Mouse (Mus musculus) Muller cell, postnatal 12 days (primary cell): ENCODE results near the gene Serp2.
A peak's percentile ranks its signal among the peaks of the same experiment; 100 is the strongest.

Source experiments
- DNase-seq: peaks from one replicate; pipeline ENCODE4 v3.0.0-alpha.2; 2015; ENCODE audit errors: inconsistent ontology term

Serp2 gene

GRCm38 (mm10) chr14:76527030-76527719, 29.5 kb downstream of the Serp2 start:
- no peak for DNase-seq

- no peak for DNase-seq
These were observed 30.2 kb downstream of the Serp2 start for GRCm38 (mm10) chr14:76526467-76526866.

DNA sequence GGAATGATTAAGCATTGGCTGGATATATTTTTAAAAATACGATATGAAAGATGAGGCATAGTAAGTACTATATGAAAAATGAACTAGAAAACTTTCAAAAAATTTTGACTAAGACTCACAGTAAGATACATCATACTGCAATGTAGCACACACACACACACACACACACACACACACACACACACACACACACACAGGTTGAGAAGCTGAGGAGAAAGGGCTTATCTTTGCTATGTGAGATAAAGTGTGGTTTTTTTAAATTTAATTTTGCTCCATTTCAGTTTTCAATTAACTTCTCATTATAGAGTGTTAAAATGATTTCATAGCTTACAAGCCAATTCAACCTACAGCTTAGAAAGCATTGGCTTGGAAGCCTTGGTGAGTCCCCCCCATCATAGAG, 33.3 kb downstream of the Serp2 start:
- DNase-seq = no peak

GRCm38 (mm10) chr14:76521308-76521707, 35.4 kb downstream of the Serp2 start:
- DNase-seq = no peak

GRCm38 (mm10) chr14:76520606-76521005, 36.1 kb downstream of the Serp2 start:
- peak; percentile 90 for DNase-seq

- no peak for DNase-seq
These were observed 38.5 kb downstream of the Serp2 start for GRCm38 (mm10) chr14:76518217-76518616.

- DNase-seq = no peak
These were observed 41.1 kb downstream of the Serp2 start for GRCm38 (mm10) chr14:76515620-76516019.

- no peak for DNase-seq
These were observed 42.6 kb downstream of the Serp2 start for GRCm38 (mm10) chr14:76514050-76514585.

DNA sequence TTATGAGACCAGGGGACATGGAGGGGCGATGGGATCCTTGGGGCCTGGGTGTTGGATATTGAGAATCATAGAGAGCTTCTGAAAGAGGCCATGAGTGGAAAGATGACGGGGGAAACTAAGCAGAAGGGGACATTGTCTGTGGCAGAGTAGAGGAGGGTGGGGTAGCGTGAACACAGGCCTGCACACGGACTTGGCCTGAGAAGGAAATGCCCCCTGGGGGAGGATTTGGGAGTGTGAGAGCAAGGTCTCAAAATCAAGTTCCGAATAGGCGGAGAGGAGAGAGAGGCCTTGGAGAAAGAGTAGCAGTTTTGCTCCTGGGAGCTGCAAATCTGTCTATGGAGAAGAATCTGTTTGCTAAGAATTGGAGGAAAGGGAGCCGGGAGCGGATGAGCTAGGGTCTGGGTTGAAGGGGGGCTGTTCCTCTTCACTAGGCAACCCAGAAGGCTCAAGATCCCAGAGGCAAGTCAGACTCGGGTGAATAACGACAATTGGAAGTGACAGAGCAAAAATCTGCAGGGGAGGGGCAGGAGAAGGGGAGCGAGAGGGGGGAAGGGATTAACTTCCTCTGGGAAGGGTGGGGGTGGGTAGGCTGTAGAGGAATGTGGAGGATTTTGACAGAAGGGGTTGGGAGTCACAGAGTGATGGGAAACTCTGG, 43.2 kb downstream of the Serp2 start:
- no peak for DNase-seq

- peak; percentile 92 for DNase-seq
These were observed 44.7 kb downstream of the Serp2 start for GRCm38 (mm10) chr14:76511971-76512370.

GRCm38 (mm10) chr14:76508701-76509100, 48.0 kb downstream of the Serp2 start:
- no peak for DNase-seq

DNA sequence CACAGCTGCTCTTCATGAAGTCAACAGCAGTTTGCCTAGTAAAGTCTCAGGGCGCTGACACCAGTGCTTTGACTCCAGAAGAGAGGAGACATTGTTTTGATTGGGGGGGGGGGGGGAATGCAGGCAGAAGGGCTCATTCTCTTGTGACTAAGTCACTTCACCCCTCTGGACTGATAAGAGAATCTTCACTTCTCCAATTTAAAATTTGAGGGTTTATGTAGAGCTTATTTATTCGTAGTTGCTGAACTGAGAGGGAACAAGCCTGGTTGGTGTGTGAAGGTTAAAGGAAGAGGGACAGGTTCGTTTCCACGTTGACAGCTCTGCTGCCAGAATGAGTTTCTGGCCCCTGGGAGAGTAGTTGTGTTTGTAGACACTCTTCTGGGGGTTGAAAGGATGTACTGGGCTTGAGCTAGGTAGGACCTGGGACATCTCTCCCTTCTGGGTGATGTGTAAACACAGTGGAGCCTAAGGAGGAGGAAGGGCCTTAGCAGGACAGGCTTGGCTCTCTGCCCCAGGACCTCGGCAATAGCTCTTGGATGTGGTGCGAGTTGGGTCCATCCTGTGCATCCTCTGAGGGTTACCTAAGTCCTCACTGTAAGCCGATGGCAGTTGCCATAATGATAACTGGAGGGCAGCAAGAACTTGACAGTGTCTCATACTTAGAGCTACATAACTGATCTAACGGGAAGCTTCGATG, 48.7 kb downstream of the Serp2 start:
- no peak for DNase-seq

DNA sequence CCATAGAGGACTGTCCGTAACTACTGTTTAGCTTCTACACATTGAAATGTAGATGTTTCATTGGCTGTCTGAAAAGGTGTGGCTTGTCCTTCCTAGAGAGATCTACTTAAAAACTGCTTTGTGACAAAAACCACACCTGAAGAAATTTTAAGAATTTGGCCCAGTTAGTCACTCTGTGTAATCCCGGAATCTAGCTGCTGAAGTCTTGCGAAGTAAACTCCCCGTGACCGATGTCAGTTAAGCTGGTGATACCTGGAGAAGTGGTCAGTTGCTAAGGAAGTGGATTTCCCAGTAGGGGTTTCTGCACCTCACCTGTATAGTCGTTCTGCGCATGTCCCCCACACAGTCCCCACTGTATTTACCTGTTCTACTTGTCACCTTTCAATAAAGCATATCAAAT, 49.3 kb downstream of the Serp2 start:
- no peak for DNase-seq

GRCm38 (mm10) chr14:76506425-76507205, 50.1 kb downstream of the Serp2 start:
- DNase-seq = no peak

- DNase-seq = peak; percentile 98
These were observed 51.1 kb downstream of the Serp2 start for GRCm38 (mm10) chr14:76505439-76506220.

GRCm38 (mm10) chr14:76505101-76505438, 51.6 kb downstream of the Serp2 start:
- DNase-seq = no peak

GRCm38 (mm10) chr14:76504121-76504737, 52.5 kb downstream of the Serp2 start:
- DNase-seq = peak; percentile 97

- peak; percentile 68 for DNase-seq
These were observed 53.3 kb downstream of the Serp2 start for GRCm38 (mm10) chr14:76503231-76503851.

DNA sequence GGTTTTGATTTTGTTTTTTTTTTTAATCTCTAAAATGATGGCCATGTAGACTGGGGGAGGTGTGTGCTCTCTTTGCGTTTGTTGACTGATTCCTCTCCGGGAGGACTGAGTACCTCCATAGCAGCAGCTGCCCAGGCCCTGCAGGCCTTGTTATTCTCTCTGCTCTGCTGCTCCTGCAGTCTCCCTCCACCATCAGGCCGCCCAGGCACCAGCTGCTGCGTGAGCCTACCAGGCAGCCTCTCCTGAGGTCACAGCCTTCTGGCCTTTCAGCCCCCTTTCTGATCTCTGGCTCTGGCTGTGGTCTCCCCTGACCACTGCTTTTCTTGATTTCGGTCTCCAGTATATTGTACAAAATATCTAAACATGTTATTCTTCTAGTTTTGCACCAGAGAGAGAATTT, 56.7 kb downstream of the Serp2 start:
- DNase-seq = no peak

DNA sequence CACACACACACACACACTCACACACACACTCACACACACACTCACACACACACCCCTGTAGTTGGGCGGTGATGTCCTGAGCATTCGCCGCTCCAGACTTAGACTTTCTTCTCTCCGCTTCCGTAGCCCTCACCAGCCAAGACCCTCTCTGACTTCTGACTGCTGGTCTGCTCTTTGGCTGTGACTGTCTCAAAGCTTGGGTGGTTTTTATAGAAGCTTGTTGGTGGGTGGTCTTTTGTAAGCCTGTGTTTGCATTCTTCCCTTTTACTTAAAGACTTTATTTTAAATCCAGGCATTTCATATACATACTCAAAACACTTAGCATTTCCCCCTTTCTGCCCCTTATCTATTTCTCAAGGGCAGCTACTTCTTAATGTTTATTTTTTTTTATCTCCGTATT, 57.2 kb downstream of the Serp2 start:
- no peak for DNase-seq
